Mouse (Mus musculus) thymus, adult 2 months (tissue): ENCODE data around the gene Tymp.

Source experiments
- CTCF ChIP-seq: fragments of 200-500 bp; IDR thresholded peaks from 2 replicates; pipeline ENCODE4 v1.5.1; 2012; ENCODE audit warnings: mild to moderate bottlenecking, control low read depth, low read length, moderate library complexity, borderline replicate concordance; ENCODE audit not compliant: control insufficient read depth, poor library complexity, insufficient read depth; ENCODE audit errors: extremely low read depth
- POLR2A ChIP-seq: fragments of 200-500 bp; IDR thresholded peaks from 2 replicates; pipeline ENCODE4 v1.6.1; 2012; ENCODE audit warnings: mild to moderate bottlenecking, low read length, control low read depth, moderate library complexity; ENCODE audit not compliant: control insufficient read depth, poor library complexity, insufficient read depth; ENCODE audit errors: extremely low read depth

GRCm38 (mm10) chr15:89336422-89336821 is 40.4 kb downstream of the Tymp start:
- TF ChIP-seq CTCF (no peak), POLR2A (no peak)
